Mouse (Mus musculus) pancreas, adult 10 weeks (tissue): Measurements from ENCODE around the gene Olfr473. TPM values are rescaled to one million over a fixed set of nuclear protein-coding genes. Genes with fewer than 3 reads are reported as not detected.

Experiments used
- polyA plus RNA-seq: library from polyadenylated mRNA; stranded (reverse); fragments of 350-450 nt; fragmentation: Illumina TruSeq; extraction: RNeasy Lipid Tissue Mini Kit (QIAGEN cat#74804); gene quantifications from one replicate; pipeline ENCODE4 v1.2.3, GENCODE M21; 2015; ENCODE audit warnings: low read depth, low replicate concordance; ENCODE audit not compliant: insufficient read depth

The Olfr473 gene
- polyA plus RNA-seq = not detected

GRCm38 (mm10) chr7:107930146-107930545 is at the start of gene Olfr473:
Gene Olfr473, plus strand, starts transcription at chr7:107930446.

DNA sequence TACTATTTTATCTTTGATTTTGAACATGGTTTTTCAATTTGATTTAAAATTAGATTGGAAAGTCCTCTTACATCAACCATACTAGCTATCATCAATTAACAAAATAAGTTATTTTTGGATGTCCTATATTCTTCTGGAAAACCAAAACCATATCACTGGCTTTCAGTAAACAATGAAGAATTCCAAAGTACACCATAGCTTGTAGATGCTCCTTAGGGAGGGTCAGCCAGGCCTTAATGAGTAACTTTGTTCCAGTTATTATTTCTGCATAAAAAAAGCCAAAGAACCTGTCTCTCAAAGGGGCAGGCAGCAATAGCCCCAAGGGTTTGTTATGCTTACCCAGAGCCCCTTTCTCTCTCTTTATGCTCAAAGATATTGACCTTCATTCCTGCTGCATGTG is 32.6 kb upstream of the Olfr473 start, which contains the start of gene Olfr472:
Gene Olfr472, plus strand, starts transcription at position 301 of the 400 bp plus-strand sequence.

GRCm38 (mm10) chr7:107954343-107954742 is 24.1 kb downstream of the Olfr473 start, which contains the start of gene Olfr474:
Gene Olfr474, plus strand, starts transcription at chr7:107954643.

GRCm38 (mm10) chr7:107964503-107964902 is 34.3 kb downstream of the Olfr473 start, which contains the start of gene Olfr476:
Gene Olfr476, plus strand, starts transcription at chr7:107964803.

Other genes with a start within 250 kb of the Olfr473 start
- not detected for gene Cyb5r2, start 172.4 kb upstream of the Olfr473 start, polyA plus RNA-seq
- not detected for gene Ovch2, start 129.2 kb upstream of the Olfr473 start, polyA plus RNA-seq
- not detected for gene Olfr467, start 118.2 kb upstream of the Olfr473 start, polyA plus RNA-seq
- not detected for gene Olfr469, start 104.9 kb upstream of the Olfr473 start, polyA plus RNA-seq
- not detected for gene Olfr470, start 83.0 kb upstream of the Olfr473 start, polyA plus RNA-seq
- not detected for gene Olfr472, start 32.5 kb upstream of the Olfr473 start, polyA plus RNA-seq
- not detected for gene Olfr474, start 24.2 kb downstream of the Olfr473 start, polyA plus RNA-seq
- not detected for gene Olfr476, start 34.4 kb downstream of the Olfr473 start, polyA plus RNA-seq
- not detected for gene Olfr477, start 56.2 kb downstream of the Olfr473 start, polyA plus RNA-seq
- gene Olfr478, start 103.5 kb downstream of the Olfr473 start, polyA plus RNA-seq = not detected
- not detected for gene Olfr479, start 120.2 kb downstream of the Olfr473 start, polyA plus RNA-seq
- not detected for gene Olfr480, start 136.9 kb downstream of the Olfr473 start, polyA plus RNA-seq
- gene Olfr481, start 149.4 kb downstream of the Olfr473 start, polyA plus RNA-seq = not detected
- gene Olfr482, start 167.1 kb downstream of the Olfr473 start, polyA plus RNA-seq = not detected
- not detected for gene Olfr483, start 170.4 kb downstream of the Olfr473 start, polyA plus RNA-seq
- gene Olfr484, start 197.0 kb downstream of the Olfr473 start, polyA plus RNA-seq = not detected
- gene Olfr485, start 229.4 kb downstream of the Olfr473 start, polyA plus RNA-seq = not detected
- not detected for gene Olfr486, start 242.3 kb downstream of the Olfr473 start, polyA plus RNA-seq